Mouse (Mus musculus) MN1 (cell line): ENCODE results near the gene Galntl6.

ENCODE experiments used
- DNase-seq: peaks from one replicate; pipeline ENCODE4 v3.0.0-alpha.2; 2016; ENCODE audit warnings: low spot score

Gene Galntl6

GRCm38 (mm10) chr8:58258577-58259315 lies 653.7 kb downstream of the Galntl6 start:
- DNase-seq = no peak

- no peak for DNase-seq
Measured at GRCm38 (mm10) chr8:58253620-58254019, 658.8 kb downstream of the Galntl6 start.

GRCm38 (mm10) chr8:58244830-58245229 lies 667.6 kb downstream of the Galntl6 start:
- no peak for DNase-seq

- no peak for DNase-seq
Measured at GRCm38 (mm10) chr8:58234220-58234619, 678.2 kb downstream of the Galntl6 start.

- no peak for DNase-seq
Measured at GRCm38 (mm10) chr8:58228725-58229124, 683.7 kb downstream of the Galntl6 start.

GRCm38 (mm10) chr8:58217885-58218284 lies 694.6 kb downstream of the Galntl6 start:
- no peak for DNase-seq

GRCm38 (mm10) chr8:58189694-58190093 lies 722.7 kb downstream of the Galntl6 start:
- DNase-seq = no peak

- DNase-seq = peak; percentile 21
Measured at GRCm38 (mm10) chr8:58146961-58147360, 765.5 kb downstream of the Galntl6 start.

GRCm38 (mm10) chr8:58086733-58087132 lies 825.7 kb downstream of the Galntl6 start:
- no peak for DNase-seq

GRCm38 (mm10) chr8:58084931-58085330 lies 827.5 kb downstream of the Galntl6 start:
- no peak for DNase-seq

GRCm38 (mm10) chr8:58081715-58082114 lies 830.7 kb downstream of the Galntl6 start:
- DNase-seq = no peak

- no peak for DNase-seq
Measured at GRCm38 (mm10) chr8:58074611-58075010, 837.8 kb downstream of the Galntl6 start.

- DNase-seq = no peak
Measured at GRCm38 (mm10) chr8:58073733-58074132, 838.7 kb downstream of the Galntl6 start.

GRCm38 (mm10) chr8:58032271-58032670 lies 880.2 kb downstream of the Galntl6 start:
- no peak for DNase-seq

GRCm38 (mm10) chr8:58025558-58025957 lies 886.9 kb downstream of the Galntl6 start:
- no peak for DNase-seq

GRCm38 (mm10) chr8:58025094-58025493 lies 887.3 kb downstream of the Galntl6 start:
- no peak for DNase-seq

- no peak for DNase-seq
Measured at GRCm38 (mm10) chr8:58023426-58024176, 888.8 kb downstream of the Galntl6 start.

- DNase-seq = no peak
Measured at GRCm38 (mm10) chr8:57989428-57990171, 922.8 kb downstream of the Galntl6 start.

GRCm38 (mm10) chr8:57977372-57977771 lies 935.1 kb downstream of the Galntl6 start:
- no peak for DNase-seq

- no peak for DNase-seq
Measured at GRCm38 (mm10) chr8:57974093-57974492, 938.3 kb downstream of the Galntl6 start.

- DNase-seq = no peak
Measured at GRCm38 (mm10) chr8:57972832-57973231, 939.6 kb downstream of the Galntl6 start.

GRCm38 (mm10) chr8:57966676-57967075 lies 945.8 kb downstream of the Galntl6 start:
- no peak for DNase-seq

GRCm38 (mm10) chr8:57965508-57965907 lies 946.9 kb downstream of the Galntl6 start:
- no peak for DNase-seq
